Mouse (Mus musculus) myocyte (in vitro differentiated cells): ENCODE data around the gene Ap2a2.

Experiments used
- E2F4 ChIP-seq: IDR thresholded peaks from one replicate; pipeline ENCODE4 v1.6.1; 2011; ENCODE audit warnings: mild to moderate bottlenecking, control low read depth, moderate library complexity; ENCODE audit not compliant: insufficient read depth
- MAX ChIP-seq: IDR thresholded peaks from one replicate; pipeline ENCODE4 v1.6.1; 2011; ENCODE audit warnings: low read depth, mild to moderate bottlenecking, control low read depth
- POLR2A ChIP-seq: IDR thresholded peaks from one replicate; pipeline ENCODE4 v1.6.1; 2011; ENCODE audit warnings: low read depth, mild to moderate bottlenecking, control low read depth, moderate library complexity; ENCODE audit not compliant: insufficient read length
- TCF12 ChIP-seq: IDR thresholded peaks from one replicate; pipeline ENCODE4 v1.6.1; 2011; ENCODE audit warnings: mild to moderate bottlenecking, control low read depth; ENCODE audit not compliant: poor library complexity, insufficient read depth, severe bottlenecking
- USF1 ChIP-seq: IDR thresholded peaks from one replicate; pipeline ENCODE4 v1.6.1; 2011; ENCODE audit warnings: low read depth, mild to moderate bottlenecking, control low read depth, moderate library complexity

GRCm38 (mm10) chr7:141524271-141524670 is 37.7 kb upstream of the Ap2a2 start:
- TF ChIP-seq POLR2A (no peak), USF1 (no peak), TCF12 (no peak), E2F4 (no peak), MAX (no peak)
